Mouse (Mus musculus) kidney, postnatal 0 days (tissue): ENCODE data around the gene Spesp1. TPM values are rescaled to one million over a fixed set of nuclear protein-coding genes. Genes with fewer than 3 reads are reported as not detected.

ENCODE experiments used
- ATAC-seq: fragments of 200-750 bp; cut with Nextera tagmentation; replicated peaks from 2 replicates; pipeline ENCODE4 v1.8.0; 2017; ENCODE audit warnings: low read depth, moderate number of reproducible peaks, moderate TSS enrichment, moderate library complexity; ENCODE audit not compliant: low FRiP score
- DNase-seq: peaks from one replicate; pipeline ENCODE4 v3.0.0-alpha.2; 2016; ENCODE audit warnings: low spot score
- H3K27ac ChIP-seq: fragments of 300-500 bp; sonication (generic); 2 replicates; pipeline ENCODE4 v1.5.1; 2014; ENCODE audit warnings: mild to moderate bottlenecking
- H3K27me3 ChIP-seq: fragments of 300-500 bp; sonication (generic); 2 replicates; pipeline ENCODE4 v1.6.1; 2014; ENCODE audit warnings: low read length, mixed read lengths; ENCODE audit not compliant: insufficient read depth
- H3K36me3 ChIP-seq: fragments of 300-500 bp; sonication (generic); 2 replicates; pipeline ENCODE4 v1.6.1; 2014; ENCODE audit warnings: low read length, mixed read lengths; ENCODE audit not compliant: insufficient read depth
- H3K4me1 ChIP-seq: fragments of 300-500 bp; sonication (generic); replicated peaks from 2 replicates; pipeline ENCODE4 v1.6.1; 2014; ENCODE audit warnings: antibody characterized with exemption, low read length, mixed read lengths; ENCODE audit not compliant: insufficient read depth
- H3K4me2 ChIP-seq: fragments of 300-500 bp; sonication (generic); 2 replicates; pipeline ENCODE4 v1.6.1; 2014; ENCODE audit warnings: mild to moderate bottlenecking, low read length, moderate library complexity, mixed read lengths
- H3K4me3 ChIP-seq: fragments of 300-500 bp; sonication (generic); replicated peaks from 2 replicates; pipeline ENCODE4 v1.5.1; 2014; ENCODE audit warnings: low read depth, low read length
- H3K9ac ChIP-seq: fragments of 300-500 bp; sonication (generic); 2 replicates; pipeline ENCODE4 v1.6.1; 2014; ENCODE audit warnings: low read depth, low read length
- H3K9me3 ChIP-seq: fragments of 300-500 bp; sonication (generic); replicated peaks from 2 replicates; pipeline ENCODE4 v1.6.1; 2016; ENCODE audit warnings: low read length, inconsistent platforms, mixed read lengths
- CTCF ChIP-seq: IDR thresholded peaks from 2 replicates; pipeline ENCODE4 v1.5.1; 2016; ENCODE audit warnings: antibody characterized with exemption, low read depth, mild to moderate bottlenecking, moderate library complexity
- WGBS: fragments of 180-500 bp; shearing (Covaris S2); extraction: QIAGEN DNeasy Blood & Tissue Kit; methylation state at CpG from one replicate; pipeline ENCODE4 v1.1.7; 2014; 5-methylcytosine and 5-hydroxymethylcytosine counted together
- microRNA-seq: library from miRNA; unstranded; fragments of <30 nt; microRNA quantifications from one replicate; pipeline ENCODE4, GENCODE M21; 2016
- polyA plus RNA-seq: library from polyadenylated mRNA; unstranded; fragments of >200 nt; fragmentation: Nextera tagmentation; extraction: Ambion mirVana; gene quantifications from 2 replicates; pipeline ENCODE4 v1.2.1, GENCODE M21; 2015

Spesp1 gene
- polyA plus RNA-seq, 1 experiment from 2014 or later: not detected

GRCm38 (mm10) chr9:62222029-62222428 is 60.0 kb downstream of the Spesp1 start:
- ATAC-seq (0 out of 2 replicates have a peak, but pooled peaks have one; percentile 52), DNase-seq (no peak)
- H3K27me3 ChIP-seq: no peaks in the 10 kb centered on the region
- TF ChIP-seq CTCF: no peak
- no peaks in the 10 kb centered on the region for H3K9me3 ChIP-seq
- H3K9ac ChIP-seq: no peak overlapping the region
- no peaks in the 10 kb centered on the region; the same call in 1 of the 2 replicates for H3K4me1 ChIP-seq
- no peak overlapping the region for H3K4me2 ChIP-seq
- H3K27ac ChIP-seq: no peak overlapping the region
- no peaks in the 10 kb centered on the region for H3K36me3 ChIP-seq
- H3K4me3 ChIP-seq: no peak overlapping the region
- 73% methylated on average over 2 of the region's 2 CpGs for WGBS

Small RNA genes within 50 kb of the gene (microRNA-seq; reads per million reads assigned to microRNA genes)
- not detected for gene Gm25603

Other genes starting within 250 kb of the Spesp1 start
- gene Glce, start 159.6 kb downstream of the Spesp1 start, polyA plus RNA-seq: 14.4 and 15.7 TPM in 2 replicates
- gene Anp32a, start 59.1 kb upstream of the Spesp1 start, polyA plus RNA-seq: 139 and 166 TPM in 2 replicates